Mouse (Mus musculus): ENCODE results near the gene Mettl22. TPM values are rescaled to one million over a fixed set of nuclear protein-coding genes. Genes with fewer than 3 reads are reported as not detected.
A peak's percentile ranks its signal among the peaks of the same experiment; 100 is the strongest.

Mettl22 gene
- polyA plus RNA-seq, 1 experiment from 2014 or later: 66.2 TPM

DNA sequence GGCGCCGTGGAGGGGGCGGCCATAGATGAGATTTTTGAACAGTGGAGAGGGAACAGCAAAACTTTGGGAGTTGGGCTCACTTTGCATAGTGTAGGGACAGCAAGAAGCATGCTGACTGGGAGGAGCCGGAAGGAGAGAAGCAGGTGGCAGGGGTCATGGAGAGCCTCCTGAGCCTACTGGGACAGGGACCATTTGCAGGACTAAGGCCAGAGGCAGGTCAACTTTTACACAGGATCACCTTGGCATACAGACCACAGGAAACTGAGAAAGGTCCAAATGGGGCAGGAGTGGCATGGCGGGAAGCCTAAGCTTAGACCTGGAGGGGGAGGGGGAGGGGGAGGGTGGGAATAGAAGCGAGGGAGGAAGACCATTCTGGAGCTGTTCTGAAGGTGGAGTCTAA, 62.9 kb downstream of the Mettl22 start:
- ATAC-seq: no peak
- H3K9ac ChIP-seq (ENCODE audit: low read depth, low read length): no peak overlapping the region
- no peak overlapping the region for H3K4me3 ChIP-seq (ENCODE audit: low read depth, low read length)
- H3K4me2 ChIP-seq (ENCODE audit: low read length): no peak overlapping the region
- no peaks in the 10 kb centered on the region for H3K9me3 ChIP-seq (replicated peaks; ENCODE audit: control insufficient read depth, low read length, poor library complexity, severe bottlenecking)
- peaks cover 1% of the 10 kb centered on the region for H3K4me1 ChIP-seq (ENCODE audit: control insufficient read depth, insufficient read depth, low read length)
- 91% methylated on average over 6 of the region's 6 CpGs for WGBS
- H3K36me3 ChIP-seq (ENCODE audit: control insufficient read depth, insufficient read depth, low read length): no peaks in the 10 kb centered on the region
- no peaks in the 10 kb centered on the region for H3K27me3 ChIP-seq (ENCODE audit: control insufficient read depth, insufficient read depth, low read depth, low read length)
- H3K27ac ChIP-seq (ENCODE audit: low read length): no peak overlapping the region

DNA sequence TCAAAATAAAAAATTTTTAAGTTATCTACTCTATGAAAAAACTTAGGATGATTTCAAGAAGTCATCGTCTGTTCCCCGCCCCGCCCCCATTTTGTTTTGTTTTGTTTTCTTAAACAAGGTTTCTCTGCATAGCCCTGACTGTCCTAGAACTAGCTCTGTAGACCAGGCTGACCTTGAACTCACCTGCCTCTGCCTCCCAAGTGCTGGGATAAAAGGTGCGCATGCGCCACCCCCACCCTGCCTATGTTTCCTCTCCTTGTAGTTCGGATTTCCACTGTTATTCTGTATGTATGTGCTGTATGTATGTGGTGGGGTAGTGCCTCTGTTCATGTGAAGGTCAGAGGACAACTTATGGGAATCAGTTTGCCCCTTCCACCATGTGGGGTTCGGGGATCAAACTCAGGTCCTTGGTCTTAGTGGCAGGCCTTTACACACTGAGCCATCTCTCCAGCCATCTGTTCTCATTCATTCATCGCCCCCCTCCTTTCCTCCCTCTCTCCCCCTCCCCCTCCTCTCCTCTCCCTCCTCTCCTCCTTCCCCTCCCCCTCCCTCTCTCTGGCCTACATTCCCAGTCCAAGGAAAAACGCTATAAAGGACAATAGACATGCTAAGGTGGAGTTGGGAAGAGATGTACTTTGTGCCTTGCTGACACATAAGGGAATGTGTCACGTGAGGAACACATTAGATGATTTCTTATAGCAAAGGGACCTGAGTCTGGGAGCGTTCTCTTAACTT, 64.0 kb downstream of the Mettl22 start:
- Histone ChIP-seq H3K27ac (ENCODE audit: low read length) (no peak overlapping the region), H3K4me3 (ENCODE audit: low read depth, low read length) (no peak overlapping the region), H3K9me3 (replicated peaks; ENCODE audit: control insufficient read depth, low read length, poor library complexity, severe bottlenecking) (no peaks in the 10 kb centered on the region)

DNA sequence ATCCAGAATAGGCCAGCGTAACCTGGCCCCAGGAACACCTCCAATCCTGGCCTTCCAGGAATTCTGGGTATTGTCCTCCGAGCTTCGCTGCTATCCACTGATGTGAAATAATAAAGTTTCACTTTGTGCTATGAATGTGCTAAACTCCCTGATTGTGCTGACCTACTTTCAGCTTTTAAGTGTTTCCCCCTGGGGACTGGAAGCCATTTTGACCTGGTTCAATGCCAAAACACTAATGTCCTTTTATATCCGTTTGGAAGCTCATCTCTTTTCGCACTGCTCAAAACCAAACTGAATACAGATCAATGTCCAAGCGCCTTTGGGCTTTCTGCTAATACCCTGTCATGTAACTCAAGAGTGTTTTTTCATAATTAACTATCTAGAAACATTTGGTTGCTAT, 64.8 kb downstream of the Mettl22 start:
- ATAC-seq: no peak
- Histone ChIP-seq H3K4me2 (ENCODE audit: low read length) (no peak overlapping the region), H3K4me3 (ENCODE audit: low read depth, low read length) (no peak overlapping the region), H3K4me1 (ENCODE audit: control insufficient read depth, insufficient read depth, low read length) (peaks cover 19% of the 10 kb centered on the region), H3K27ac (ENCODE audit: low read length) (no peak overlapping the region), H3K9ac (ENCODE audit: low read depth, low read length) (no peak overlapping the region), H3K27me3 (ENCODE audit: control insufficient read depth, insufficient read depth, low read depth, low read length) (no peaks in the 10 kb centered on the region), H3K9me3 (replicated peaks; ENCODE audit: control insufficient read depth, low read length, poor library complexity, severe bottlenecking) (no peaks in the 10 kb centered on the region), H3K36me3 (ENCODE audit: control insufficient read depth, insufficient read depth, low read length) (no peaks in the 10 kb centered on the region)
- 72% methylated on average over 6 of the region's 6 CpGs for WGBS

More for the DNA sequence above, 64.0 kb downstream of the Mettl22 start:
- Histone ChIP-seq H3K9ac (ENCODE audit: low read depth, low read length) (no peak overlapping the region), H3K4me2 (ENCODE audit: low read length) (no peak overlapping the region), H3K4me1 (ENCODE audit: control insufficient read depth, insufficient read depth, low read length) (peaks cover 12% of the 10 kb centered on the region), H3K36me3 (ENCODE audit: control insufficient read depth, insufficient read depth, low read length) (no peaks in the 10 kb centered on the region), H3K27me3 (ENCODE audit: control insufficient read depth, insufficient read depth, low read depth, low read length) (no peaks in the 10 kb centered on the region)
- no peak for ATAC-seq
- 88% methylated on average over 11 of the region's 11 CpGs for WGBS

DNA sequence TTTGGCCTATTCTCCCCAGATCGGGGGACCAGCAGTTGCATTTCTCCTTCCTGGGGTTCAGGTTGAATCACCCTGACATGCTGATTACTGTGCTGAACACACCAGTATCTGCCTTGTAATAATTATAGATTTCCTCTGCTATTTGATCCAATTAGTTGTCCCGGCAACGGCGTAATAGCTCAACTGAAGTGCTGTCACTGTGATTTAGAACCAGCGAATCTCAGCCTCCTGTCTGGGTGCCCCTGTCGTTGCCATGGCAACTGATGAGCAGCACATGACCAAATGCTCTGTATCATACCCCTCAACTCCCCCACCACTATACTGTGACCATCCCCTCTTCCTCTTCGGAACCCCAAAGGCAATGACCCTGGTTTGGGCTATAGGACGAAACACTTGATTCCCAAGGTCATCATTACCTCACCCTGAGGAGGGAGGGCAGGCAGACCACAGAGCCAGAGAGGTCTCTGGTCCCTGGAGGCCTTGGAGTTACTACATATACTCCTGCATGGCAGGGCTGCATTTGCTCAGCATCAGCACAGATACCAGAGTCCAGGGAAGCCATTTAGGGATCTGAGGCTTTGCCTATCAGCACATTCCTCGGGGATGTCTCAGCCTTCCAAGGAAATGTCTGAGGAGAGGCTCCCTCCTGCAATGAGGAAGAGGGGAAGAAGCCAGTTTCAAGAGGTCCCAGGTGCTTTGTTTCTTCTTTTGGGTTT, 68.7 kb downstream of the Mettl22 start:
- Histone ChIP-seq H3K4me2 (ENCODE audit: low read length) (peak overlapping the region; percentile 23; the same call in 1 of the 2 replicates), H3K27ac (ENCODE audit: low read length) (peak overlapping the region; percentile 80), H3K9me3 (replicated peaks; ENCODE audit: control insufficient read depth, low read length, poor library complexity, severe bottlenecking) (no peaks in the 10 kb centered on the region), H3K4me1 (ENCODE audit: control insufficient read depth, insufficient read depth, low read length) (peaks cover 28% of the 10 kb centered on the region), H3K36me3 (ENCODE audit: control insufficient read depth, insufficient read depth, low read length) (no peaks in the 10 kb centered on the region), H3K27me3 (ENCODE audit: control insufficient read depth, insufficient read depth, low read depth, low read length) (no peaks in the 10 kb centered on the region), H3K4me3 (ENCODE audit: low read depth, low read length) (no peak overlapping the region), H3K9ac (ENCODE audit: low read depth, low read length) (no peak overlapping the region)
- ATAC-seq: peak; percentile 90
- WGBS: 14% methylated on average over 9 of the region's 9 CpGs

Other genes with a start within 250 kb of the Mettl22 start
- gene Tmem114, start 45.7 kb upstream of the Mettl22 start, polyA plus RNA-seq (2015; fragmentation: Nextera tagmentation; extraction: Ambion mirVana): 0.48 and 1.1 TPM in 2 replicates
- 71.8 and 76.8 TPM in 2 replicates for gene Abat, start 42.6 kb downstream of the Mettl22 start, polyA plus RNA-seq (2015; fragmentation: Nextera tagmentation; extraction: Ambion mirVana)
- gene Pmm2, start 166.9 kb downstream of the Mettl22 start, polyA plus RNA-seq (2015; fragmentation: Nextera tagmentation; extraction: Ambion mirVana): 33.7 and 41.0 TPM in 2 replicates
- gene Tmem186, start 166.9 kb downstream of the Mettl22 start, polyA plus RNA-seq (2015; fragmentation: Nextera tagmentation; extraction: Ambion mirVana): 23.3 and 24.6 TPM in 2 replicates
- gene Carhsp1, start 201.4 kb downstream of the Mettl22 start, polyA plus RNA-seq (2015; fragmentation: Nextera tagmentation; extraction: Ambion mirVana): 157 and 181 TPM in 2 replicates
- not detected in 2 replicates for gene Gm5767, start 210.0 kb downstream of the Mettl22 start, polyA plus RNA-seq (2015; fragmentation: Nextera tagmentation; extraction: Ambion mirVana)